Mouse (Mus musculus) liver, postnatal 0 days (tissue): ENCODE measurements around the gene Trpc4ap.

Experiments
- CTCF ChIP-seq: sonication (generic); IDR thresholded peaks from 2 replicates; pipeline ENCODE4 v1.5.1; 2016; ENCODE audit warnings: antibody characterized with exemption, low read depth
- EP300 ChIP-seq: IDR thresholded peaks from 2 replicates; pipeline ENCODE4 v1.6.1; 2016; ENCODE audit warnings: antibody characterized with exemption, low read depth, mild to moderate bottlenecking

- TF ChIP-seq CTCF, result peak; percentile 89
- TF ChIP-seq EP300, result no peak
Observed at GRCm38 (mm10) chr2:155624730-155625129, 67.5 kb downstream of the Trpc4ap start.
